Mouse (Mus musculus) left cerebral cortex, postnatal 14 days (tissue): ENCODE measurements around the gene Btbd8. TPM values are rescaled to one million over a fixed set of nuclear protein-coding genes. Genes with fewer than 3 reads are reported as not detected.

Experiments used
- DNase-seq, 2 experiments: peaks; one replicate each; pipeline ENCODE4 v3.0.0; 2021 to 2022; ENCODE audit warnings: low spot score in 2 of 2, mixed read lengths in 1 of 2
- intact Hi-C: fragments of 180-260 bp; cut with DNase I; formaldehyde crosslinking; loops from one replicate; pipeline ENCODE4 v1.15.1; 2025
- total RNA-seq, 2 experiments: library from RNA; stranded (reverse); gene quantifications; 2 replicates each; pipeline ENCODE4 v1.2.3; 2021

Btbd8 gene
- total RNA-seq, 2 experiments from 2014 or later: 142 to 145 TPM

DNA sequence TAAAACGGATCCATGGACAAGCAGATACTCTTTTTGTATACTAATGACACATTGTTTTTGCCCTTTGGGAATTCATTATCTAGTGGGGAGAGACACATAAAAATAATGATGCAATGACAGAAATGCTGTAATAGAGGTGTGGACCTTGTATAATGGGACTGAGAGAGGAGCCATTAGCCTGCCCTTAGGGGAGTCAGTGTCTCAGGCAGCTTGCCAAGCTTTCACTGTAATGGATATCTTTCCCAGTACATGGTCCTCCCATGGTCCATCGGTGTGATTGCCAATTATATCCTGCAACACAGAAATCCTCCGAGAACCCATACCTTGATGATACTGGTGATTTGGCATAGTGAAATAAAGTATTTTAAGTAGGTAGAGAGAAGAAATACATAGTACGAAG lies 6.5 kb downstream of the Btbd8 start:
- intact Hi-C loops: no loop called here
- no peak for DNase-seq

DNA sequence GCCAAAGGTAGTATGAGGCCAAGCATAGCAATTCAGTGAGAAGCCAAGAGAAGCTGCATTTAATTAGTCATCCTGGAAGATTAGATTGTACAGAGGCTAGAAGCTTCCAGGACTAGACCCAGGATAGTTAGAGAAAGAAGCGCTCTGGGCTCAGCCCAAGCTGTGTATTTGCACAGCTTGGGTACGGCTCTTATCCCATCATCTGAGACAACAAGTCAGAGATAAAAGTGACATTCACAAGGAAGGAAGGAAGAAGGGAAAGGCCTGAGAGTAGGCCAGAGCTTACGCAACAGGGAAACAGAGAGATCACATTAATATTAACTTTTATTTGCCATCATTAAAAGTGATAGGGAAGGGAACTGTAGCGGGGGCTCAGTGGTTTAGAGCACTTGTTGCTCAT lies 10.2 kb downstream of the Btbd8 start:
- intact Hi-C loops: no loop called here
- DNase-seq: no peak

DNA sequence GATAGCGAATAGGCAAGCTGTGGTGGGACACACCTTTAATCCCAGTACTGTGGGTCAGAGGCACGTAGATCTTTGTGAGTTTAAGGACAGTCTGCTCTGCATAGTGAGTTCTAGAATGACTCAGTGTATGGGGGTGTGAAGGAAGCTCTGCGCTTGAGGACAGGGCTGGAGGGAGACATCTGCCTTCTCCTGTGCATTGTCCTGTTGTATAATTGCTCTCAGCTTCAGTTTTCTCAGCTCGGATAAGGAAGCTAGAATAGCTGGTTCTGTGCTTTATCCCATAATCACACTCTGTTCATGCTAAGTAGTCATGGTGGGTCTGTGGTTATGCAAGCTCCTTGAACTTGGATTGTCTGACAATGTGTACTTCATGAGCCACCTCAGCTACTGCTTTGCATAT lies 11.0 kb downstream of the Btbd8 start:
- intact Hi-C loops: no loop called here
- peak in 1 of 2 experiments; percentile 41 for DNase-seq

DNA sequence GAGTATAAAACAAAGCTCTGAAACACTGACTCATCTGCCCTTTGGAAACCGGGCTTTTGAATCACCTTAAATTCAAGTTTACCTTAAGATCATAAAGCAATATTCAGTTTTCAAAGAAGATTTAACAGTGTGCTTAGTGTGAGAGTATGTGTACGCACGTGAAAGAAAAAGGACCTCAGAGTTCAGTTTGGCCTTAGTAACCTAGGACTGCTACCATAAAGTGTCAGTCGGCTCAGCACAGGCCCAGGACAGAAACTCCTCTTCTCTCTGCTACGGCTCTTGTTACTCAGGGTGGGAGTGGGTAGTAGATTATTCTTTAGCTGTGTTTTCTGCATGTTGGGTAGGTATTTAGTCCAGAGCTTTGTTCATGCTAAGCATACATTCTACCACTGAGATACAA lies 11.8 kb downstream of the Btbd8 start:
- DNase-seq: no peak
- intact Hi-C loops: no loop called here

DNA sequence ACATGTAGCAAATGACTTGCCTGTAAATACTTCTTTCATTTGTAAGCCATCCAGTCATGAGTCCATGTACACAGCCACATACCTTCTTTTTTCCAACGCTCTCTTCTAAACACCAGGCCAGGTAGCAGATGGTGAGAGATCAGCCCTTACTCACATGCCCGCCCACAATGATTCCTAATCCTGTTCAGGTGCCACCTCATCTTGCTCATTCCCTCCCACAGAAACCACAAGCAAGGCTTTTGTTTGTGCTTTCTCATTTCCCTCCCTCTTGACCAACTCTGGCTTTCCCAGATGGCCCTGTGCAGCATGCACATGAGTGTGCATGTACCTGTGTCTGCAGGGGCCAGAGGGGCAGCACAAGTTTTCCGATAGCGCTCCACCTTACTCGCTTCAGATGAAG lies 12.5 kb downstream of the Btbd8 start:
- no peak for DNase-seq
- intact Hi-C loops: no loop called here

DNA sequence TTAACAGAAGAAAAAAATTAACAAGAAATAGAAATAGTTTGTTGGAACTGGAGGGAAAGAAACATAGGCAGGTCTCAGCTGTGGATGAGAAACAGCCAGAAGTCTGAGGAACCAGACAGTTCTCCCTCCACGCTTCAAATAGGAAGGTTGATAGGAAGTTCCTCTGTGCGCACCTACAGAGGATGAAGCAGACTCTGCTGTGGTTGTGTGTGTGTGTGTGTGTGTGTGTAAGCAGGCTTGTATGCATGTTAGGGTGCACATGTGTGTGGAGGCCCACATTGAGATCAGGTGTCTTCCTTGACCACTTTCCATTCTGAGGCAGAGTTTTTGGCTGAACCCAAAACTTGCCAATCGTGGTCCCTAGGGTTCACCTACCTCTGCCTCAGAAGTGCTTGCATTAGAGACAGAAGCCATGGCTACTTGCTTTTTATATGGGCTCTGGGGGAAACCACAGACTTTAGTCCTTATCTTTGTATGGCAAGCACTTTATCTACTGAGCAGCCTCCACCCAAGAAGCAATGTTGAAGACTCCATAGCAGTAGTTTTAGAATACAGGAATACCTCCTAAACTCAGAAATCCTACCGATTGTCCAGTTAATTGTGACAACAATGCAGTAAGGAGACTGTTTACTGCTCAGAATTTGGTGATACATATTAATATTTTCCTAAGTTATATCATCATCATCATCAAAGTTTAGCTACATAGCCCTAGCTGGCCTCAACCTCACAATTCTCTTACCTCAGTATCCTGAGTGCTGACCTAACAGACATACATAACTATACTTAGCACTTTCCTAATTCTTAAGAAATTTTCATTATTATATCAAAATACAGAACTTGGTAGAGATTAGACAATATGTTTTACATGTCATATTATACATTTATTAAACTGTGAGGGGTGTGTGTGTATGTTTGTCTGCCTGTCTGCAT lies 24.6 kb downstream of the Btbd8 start:
- intact Hi-C loops: no loop called here
- no peak for DNase-seq

DNA sequence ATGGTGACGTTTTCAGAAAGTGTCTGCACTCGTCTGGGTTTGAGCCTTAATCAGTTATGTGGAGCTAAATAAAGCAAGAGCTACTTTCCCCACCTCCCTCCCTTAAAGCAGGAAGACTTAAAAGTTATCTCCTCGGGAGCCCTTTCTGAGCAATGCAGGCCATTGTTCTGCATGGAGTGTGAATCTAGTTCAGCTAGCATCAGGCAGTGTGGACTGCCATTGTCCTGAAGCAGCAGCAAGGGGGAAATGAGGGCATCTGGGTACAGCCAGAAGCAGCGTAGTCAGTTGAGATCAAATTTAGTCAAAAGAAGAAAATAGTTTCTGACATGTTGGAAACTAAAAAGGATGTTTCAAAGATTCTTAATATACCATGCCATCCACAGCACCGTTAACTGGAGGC lies 28.7 kb downstream of the Btbd8 start:
- DNase-seq: no peak
- intact Hi-C loops: no loop called here

DNA sequence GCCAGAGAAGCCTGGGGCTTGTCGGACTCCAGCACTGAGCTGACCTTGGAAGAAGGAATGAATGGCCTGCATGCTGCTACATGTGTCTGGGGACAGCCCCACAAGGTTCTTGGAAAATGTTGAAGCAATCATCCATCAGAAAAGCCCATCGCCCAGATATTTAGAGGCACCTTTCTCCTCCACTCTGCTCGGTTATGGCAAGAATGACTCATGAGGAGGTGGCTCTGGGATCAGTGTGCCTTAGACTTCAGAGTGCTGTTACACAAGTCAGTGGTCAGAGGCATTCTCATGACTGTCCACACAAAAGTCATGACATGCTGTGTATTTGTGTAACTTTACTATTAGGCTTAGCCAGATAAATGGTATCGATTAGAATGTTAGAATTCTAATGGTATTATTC lies 29.3 kb downstream of the Btbd8 start:
- DNase-seq: no peak
- intact Hi-C loops: no loop called here

DNA sequence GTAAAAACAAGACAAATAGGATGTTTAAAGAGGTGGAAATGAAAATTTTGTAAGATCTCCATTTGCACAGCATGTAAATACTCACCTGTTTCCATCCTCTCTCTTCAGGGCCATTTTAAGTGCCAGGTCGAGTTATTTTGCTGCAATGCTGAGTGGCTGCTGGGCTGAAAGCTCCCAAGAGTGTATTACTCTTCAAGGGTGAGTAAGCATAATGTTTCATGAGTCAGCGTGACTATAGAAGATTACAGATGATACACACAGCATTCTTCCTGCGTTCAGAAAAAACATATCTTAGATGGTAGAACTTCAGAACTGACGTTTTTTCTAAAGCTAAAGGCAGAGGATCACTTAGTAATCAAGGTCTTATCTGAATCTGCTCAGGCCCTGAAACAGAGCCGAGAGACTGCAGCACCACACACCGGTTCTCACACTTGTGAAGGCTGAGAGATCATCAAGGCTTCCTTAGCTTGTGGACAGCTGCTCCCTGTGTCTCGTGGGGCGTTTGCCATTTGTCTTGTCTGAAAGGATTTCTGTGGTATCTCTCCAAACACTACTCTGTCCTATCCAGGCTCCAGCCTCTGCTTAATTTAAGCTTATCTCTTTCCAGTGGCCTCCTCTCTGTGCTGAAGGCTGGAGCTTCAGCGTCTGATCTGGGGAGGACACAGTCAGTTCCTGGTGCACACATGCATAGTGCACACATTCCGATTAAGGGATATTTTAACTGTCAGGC lies 33.0 kb downstream of the Btbd8 start:
- intact Hi-C loops: no loop called here
- no peak for DNase-seq

DNA sequence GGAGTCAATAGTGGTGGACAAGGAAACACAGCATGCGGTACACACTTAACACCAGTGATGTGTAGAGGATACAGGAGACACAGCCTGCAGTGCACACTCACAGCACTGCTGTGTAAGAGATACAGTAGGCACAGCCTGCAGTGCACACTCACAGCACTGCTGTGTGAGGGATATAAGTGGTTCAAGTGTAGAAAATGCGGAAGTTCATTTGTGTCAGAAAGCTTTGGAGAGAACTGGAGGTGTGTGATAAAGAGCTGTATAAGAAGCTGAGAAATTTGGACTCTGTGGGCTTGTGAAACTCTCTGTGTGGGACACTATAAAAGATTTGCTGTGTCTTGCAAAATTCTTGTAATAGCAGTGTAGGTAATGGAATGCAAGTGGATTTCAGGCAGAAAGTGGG lies 42.4 kb downstream of the Btbd8 start:
- DNase-seq: no peak
- intact Hi-C loops: no loop called here

DNA sequence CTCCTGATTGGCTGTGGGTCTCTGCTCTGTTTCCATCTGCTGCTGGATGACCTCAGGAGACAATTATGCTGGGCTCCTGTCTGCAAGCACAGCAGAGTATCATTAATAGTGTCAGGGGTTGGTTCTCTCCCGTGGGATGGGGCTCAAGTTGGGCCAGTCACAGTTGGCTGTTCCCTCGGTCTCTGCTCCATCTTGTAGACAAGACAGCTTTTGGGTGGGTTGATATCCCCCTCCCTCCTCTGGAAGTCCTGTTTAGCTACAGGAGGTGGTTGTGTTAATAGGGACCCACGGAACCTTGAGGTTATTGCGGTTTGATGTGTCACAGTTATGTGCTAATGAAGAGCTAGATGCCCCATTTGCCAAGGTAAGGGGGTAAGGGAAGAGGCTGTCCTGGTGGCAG lies 51.2 kb downstream of the Btbd8 start:
- no peak for DNase-seq
- intact Hi-C loops: no loop called here

DNA sequence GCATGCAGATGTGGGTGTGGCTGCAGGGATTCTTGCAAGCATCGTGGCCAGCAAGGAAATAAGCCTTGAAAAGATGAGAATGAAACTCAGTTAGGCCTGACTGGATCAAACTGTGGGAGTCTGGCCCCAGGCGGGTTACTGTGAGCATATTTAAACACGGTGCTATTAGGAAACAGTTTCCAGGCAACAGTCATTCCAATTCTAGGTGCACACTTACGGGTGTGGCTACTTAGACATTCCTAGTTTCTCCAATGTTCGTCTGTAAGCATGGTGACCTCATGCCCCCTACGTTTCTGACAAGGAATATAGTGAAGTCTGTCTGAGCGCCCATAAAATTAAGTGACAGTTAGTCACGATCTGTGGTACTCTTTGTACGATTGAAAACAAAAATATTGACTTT lies 53.2 kb downstream of the Btbd8 start:
- DNase-seq: no peak
- intact Hi-C loops: no loop called here

DNA sequence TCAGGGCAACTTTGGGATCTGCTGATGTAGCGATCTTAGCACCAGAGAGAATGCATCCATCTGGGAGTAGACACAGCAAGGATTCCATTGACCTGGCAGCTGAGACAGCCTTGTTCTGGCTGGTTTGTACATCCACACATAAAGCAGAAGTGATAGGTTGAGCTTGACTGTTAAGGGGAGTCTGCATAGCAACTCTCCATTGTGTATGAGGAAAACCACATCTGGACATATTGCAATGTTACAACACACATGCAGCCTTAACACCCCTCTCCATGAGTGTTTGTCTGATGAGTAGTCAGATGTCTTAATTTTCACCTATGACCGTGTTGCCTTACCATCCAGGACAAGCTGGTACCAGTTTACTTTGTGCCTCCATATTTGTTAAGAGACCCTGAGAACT lies 54.7 kb downstream of the Btbd8 start:
- intact Hi-C loops: no loop called here

DNA sequence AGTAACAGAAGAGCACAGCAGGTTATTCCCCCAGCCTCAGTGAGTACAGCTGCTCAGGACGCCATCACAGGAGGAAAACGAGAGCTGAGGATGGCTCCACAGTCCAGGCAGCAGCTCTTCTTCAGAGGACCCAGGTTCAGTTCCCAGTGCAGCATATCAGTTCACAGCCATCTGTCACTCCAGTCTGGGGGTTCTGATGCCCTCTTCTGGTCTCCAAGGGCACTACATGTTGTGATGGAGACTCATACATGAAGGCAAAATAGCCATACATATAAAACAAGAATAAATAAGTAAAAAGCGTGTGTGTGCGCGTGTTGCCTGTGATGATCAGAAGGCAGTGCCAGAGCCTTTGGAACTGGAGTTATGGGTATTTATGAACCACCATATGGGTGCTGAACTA lies 57.0 kb downstream of the Btbd8 start:
- DNase-seq: no peak
- intact Hi-C loops: loop anchor here (5.0 kb wide), 1 partner anchor 82 kb away; no protein-coding TSS in a partner anchor

More for the DNA sequence above, 54.7 kb downstream of the Btbd8 start:
- DNase-seq: no peak

DNA sequence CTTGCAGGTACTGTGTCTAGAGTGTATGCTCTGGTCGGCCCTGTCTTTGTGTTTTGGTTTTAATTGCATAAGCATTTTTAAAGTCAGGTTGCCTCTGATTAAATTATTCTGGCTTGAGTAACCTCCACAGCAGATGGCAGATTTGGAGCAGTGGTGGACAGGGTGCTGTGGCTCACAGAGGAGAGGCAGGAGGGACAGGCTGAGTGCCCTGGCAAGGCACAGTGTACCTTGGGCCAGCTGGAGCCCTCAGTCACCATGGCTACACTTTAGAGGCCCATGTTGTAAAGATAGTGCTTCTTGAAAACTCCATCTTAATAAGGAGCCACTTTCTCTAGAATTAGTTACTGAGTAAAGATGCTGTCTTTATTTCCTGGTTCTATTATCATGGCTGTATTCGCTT lies 58.2 kb downstream of the Btbd8 start:
- intact Hi-C loops: loop anchor here (5.0 kb wide), 1 partner anchor 84 kb away; no protein-coding TSS in a partner anchor
- DNase-seq: no peak

DNA sequence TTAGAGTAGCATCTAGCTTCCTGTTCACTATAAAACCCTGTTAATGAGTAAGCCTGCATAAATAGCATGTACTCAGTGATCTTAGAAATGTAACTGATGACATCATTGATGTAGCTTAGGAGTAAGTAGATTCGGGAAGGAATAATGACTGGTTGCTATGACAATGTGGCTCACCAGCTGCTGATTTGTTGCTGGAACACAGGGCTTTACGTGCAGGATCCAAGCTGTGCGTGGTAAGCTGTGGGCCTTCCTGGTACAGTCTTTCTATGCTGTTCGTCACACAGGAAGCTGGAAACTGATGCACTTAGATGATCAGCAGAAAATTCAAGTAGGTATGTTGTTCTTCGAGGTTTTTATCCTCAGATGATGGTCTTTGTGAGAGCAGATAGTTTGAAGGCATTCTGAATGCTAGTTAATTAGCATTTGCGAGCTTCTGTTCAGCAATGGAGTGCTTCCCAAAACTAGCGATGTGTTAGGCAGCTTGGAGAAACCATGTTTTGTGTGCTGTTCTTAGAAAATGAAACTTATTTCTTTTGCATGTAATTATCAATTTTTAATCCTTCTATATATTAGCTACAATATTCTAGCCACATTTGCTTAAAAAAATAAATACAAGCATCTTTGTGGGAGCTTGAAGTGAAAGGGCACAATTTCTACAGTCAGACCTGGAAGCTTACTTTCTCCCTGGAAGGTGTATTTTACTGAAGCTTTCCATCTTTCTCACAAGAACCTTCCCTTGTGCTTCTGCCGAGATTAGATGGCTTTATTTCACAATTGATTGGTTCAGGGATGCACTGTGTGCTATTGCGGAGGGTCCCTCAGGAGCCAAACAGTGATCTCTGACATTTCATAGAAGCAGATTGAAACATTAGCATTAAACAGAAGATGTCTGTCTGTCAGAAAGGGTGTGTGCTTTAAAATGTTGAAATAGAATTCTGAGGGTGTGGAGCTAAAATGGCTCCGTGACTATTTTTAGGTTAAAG lies 60.0 kb downstream of the Btbd8 start:
- DNase-seq: peak; percentile 77 to 93
- intact Hi-C loops: loop anchor here (5.0 kb wide), 1 partner anchor 86 kb away; no protein-coding TSS in a partner anchor

DNA sequence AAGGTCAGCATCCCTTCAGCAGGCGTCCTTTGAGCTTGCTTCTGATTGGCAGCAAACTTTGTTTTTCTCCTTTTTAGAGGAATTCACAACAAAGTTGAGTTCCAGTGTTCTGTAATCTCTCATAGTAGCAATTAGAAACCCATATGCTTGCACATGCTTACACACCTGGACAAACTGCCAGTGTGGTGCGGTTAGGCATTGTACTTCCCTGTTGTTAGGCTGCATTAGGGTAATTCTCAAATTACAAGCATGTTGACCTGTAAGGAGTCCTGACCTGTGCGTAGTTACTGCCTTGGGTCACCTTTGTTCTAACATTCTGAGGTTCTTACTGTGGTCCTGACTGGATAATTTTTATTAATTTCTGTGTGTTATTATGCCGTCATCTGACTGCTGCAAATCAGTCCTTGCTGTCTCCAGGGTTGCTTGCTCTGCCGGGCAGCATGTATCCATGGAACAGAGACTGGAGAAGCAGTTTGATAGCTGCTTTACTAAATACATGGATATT lies 61.1 kb downstream of the Btbd8 start:
- DNase-seq: no peak
- intact Hi-C loops: loop anchor here (5.0 kb wide), 1 partner anchor 87 kb away; no protein-coding TSS in a partner anchor

DNA sequence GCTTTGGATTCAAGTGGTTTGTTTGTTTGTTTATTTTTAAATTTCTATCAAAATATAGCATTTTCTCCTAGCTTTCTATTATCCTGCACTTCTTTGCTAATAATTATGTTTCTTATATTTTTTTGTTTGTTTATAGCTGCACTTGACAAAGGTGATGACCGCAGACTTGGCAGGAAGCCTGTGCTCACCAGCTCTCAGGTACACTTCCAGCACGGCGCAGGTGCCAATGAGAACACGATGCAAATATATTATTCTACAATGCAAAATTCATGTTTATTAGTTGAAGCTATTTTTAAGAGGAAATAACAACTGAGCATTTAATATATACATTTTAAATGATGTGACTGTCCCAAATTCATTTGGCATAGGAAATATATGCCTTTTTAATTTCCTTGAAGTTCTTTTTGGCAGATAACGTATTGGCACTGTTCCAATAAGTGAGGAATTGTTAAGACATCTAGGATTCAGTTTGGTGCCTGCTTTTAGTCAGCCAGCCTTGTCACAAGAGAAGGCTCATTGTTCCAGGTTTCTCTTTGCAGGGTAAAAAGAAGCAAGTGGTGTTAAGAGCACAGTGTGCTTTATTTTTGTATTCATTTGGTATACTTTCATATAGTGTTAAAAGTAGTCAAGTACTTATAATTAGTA lies 62.2 kb downstream of the Btbd8 start:
- DNase-seq: no peak
- intact Hi-C loops: loop anchor here (5.0 kb wide), 1 partner anchor 88 kb away; no protein-coding TSS in a partner anchor

DNA sequence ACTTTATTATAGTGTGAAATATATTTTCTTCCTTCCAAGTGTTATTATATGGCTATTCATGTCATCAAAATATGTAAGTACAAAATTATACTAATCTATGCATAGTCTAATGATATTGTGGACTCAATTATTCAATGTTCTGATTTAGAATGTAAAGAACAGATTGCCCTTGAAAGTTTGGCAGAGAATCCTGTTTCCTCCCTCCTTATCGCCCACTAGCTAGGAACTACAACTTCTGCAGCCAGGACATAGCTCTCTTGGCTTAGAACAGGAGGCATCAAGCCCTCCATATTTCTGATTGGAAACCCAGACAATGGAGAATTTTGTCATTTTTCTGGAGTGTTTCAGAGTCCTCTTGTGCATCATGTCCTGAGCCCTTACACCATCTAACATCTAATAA lies 62.9 kb downstream of the Btbd8 start:
- intact Hi-C loops: no loop called here
- no peak for DNase-seq
